In the genomic region with DNA sequence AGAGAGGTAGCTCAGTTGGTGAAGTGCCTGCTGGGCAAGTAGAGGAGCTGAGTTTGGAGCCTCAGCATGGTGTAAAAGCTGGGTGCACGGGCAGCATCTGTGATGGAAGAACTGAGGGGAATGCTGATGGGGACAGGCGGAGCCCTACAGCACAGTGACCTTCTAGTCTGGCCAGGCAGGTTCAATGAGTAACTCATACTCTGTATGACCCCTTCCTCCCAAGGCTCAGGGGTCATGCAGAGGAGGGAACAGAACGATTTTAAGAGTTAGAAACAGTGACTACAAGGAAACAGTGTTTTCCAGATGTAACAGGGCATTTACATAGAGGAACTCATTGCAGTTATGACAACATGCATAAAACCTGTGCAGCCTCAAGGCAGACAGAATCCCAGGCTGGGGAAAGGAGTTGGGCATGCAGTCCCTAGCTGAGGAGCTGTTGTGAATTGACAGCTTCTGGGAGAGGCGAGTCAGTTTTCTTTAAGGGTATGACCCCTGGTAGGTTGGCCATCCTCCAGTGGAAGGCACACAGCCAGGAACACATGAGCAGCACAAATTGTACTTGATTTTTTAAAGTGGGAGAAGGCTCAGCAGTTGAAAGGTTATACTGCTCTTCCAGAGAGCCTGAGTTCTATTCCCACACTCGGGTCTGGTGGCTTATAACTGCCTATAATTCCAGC, we compare ENCODE assay signal across 10 mouse cellular contexts. TPM values are rescaled to one million over a fixed set of nuclear protein-coding genes. Genes with fewer than 3 reads are reported as not detected.
DNase-seq lines count a peak whose midpoint lies in the region; ATAC-seq lines count a peak whose summit lies in the region.
"Had no signal": no experiment of that assay in that cellular context is flagged by ENCODE, and none has a peak within 500 bp of the region (broad histone marks: within the 10 kb centered on the region; RNA-seq: fewer than 3 reads in every experiment).

No protein-coding gene starts in this region.

- H3K4me1 ChIP-seq in liver, embryonic 13.5 days (replicated peaks): peaks cover 3% of the 10 kb centered on the region; the same call in 1 of the 2 replicates
- H3K4me1 ChIP-seq in liver, embryonic 12.5 days: no peaks in the 10 kb centered on the region
- peaks cover 11% of the 10 kb centered on the region for H3K4me1 ChIP-seq in kidney, embryonic 15.5 days

- peak; percentile 34; the same call in 1 of the 2 replicates for ATAC-seq in liver, embryonic 13.5 days (ENCODE audit: low read depth)
- ATAC-seq in liver, embryonic 12.5 days: no peak; the same call in 1 of the 2 replicates
- ATAC-seq in kidney, embryonic 15.5 days (replicated peaks; ENCODE audit: low FRiP score): peak; percentile 52; the same call in 1 of the 2 replicates
- ATAC-seq in activated CD4-positive, CD25-positive, alpha-beta regulatory T cell, adult 4 months: no peak

- DNase-seq in liver, embryonic 13.5 days: no peak
- peak; percentile 89 for DNase-seq in gastrocnemius, adult 18-20 months (ENCODE audit: low spot score)
- DNase-seq in lung, postnatal 4 days: peak; percentile 68 to 85
- DNase-seq in thymus, postnatal 25 days: no peak
- no peak for DNase-seq in retina, postnatal 1 day

- no peak overlapping the region for H3K27ac ChIP-seq in liver, embryonic 13.5 days
- H3K27ac ChIP-seq in liver, embryonic 12.5 days: no peak overlapping the region
- H3K27ac ChIP-seq in kidney, embryonic 15.5 days: peak overlapping the region; percentile 56; the same call in 1 of the 2 replicates
- H3K27ac ChIP-seq: limb, embryonic 13.5 days had no signal

- no peaks in the 10 kb centered on the region for H3K9me3 ChIP-seq in liver, embryonic 13.5 days (replicated peaks)
- H3K9me3 ChIP-seq in liver, embryonic 12.5 days (replicated peaks): no peaks in the 10 kb centered on the region
- no peaks in the 10 kb centered on the region for H3K9me3 ChIP-seq in kidney, embryonic 15.5 days (replicated peaks)
- H3K9me3 ChIP-seq: limb, embryonic 13.5 days had no signal

- no peak overlapping the region for H3K9ac ChIP-seq in liver, embryonic 13.5 days
- no peak overlapping the region for H3K9ac ChIP-seq in liver, embryonic 12.5 days
- no peak overlapping the region for H3K9ac ChIP-seq in kidney, embryonic 15.5 days
- H3K9ac ChIP-seq: limb, embryonic 13.5 days had no signal

- peaks cover 28% of the 10 kb centered on the region for H3K36me3 ChIP-seq in liver, embryonic 13.5 days
- peaks cover 45% of the 10 kb centered on the region for H3K36me3 ChIP-seq in liver, embryonic 12.5 days
- peaks cover 79% of the 10 kb centered on the region for H3K36me3 ChIP-seq in kidney, embryonic 15.5 days

- no peak overlapping the region for H3K4me3 ChIP-seq in liver, embryonic 13.5 days (replicated peaks)
- H3K4me3 ChIP-seq in liver, embryonic 12.5 days: no peak overlapping the region
- no peak overlapping the region for H3K4me3 ChIP-seq in kidney, embryonic 15.5 days (replicated peaks)
- H3K4me3 ChIP-seq: erythroblast, embryonic 14.5 days; limb, embryonic 13.5 days had no signal

- no peaks in the 10 kb centered on the region for H3K27me3 ChIP-seq in liver, embryonic 13.5 days
- H3K27me3 ChIP-seq in liver, embryonic 12.5 days (replicated peaks): no peaks in the 10 kb centered on the region
- no peaks in the 10 kb centered on the region for H3K27me3 ChIP-seq in kidney, embryonic 15.5 days
- H3K27me3 ChIP-seq: limb, embryonic 13.5 days had no signal

- 52% methylated on average over 5 of the region's 5 CpGs for WGBS in liver, embryonic 13.5 days (ENCODE audit: insufficient replicate concordance)
- WGBS in liver, embryonic 12.5 days (ENCODE audit: insufficient replicate concordance): 63% methylated on average over 5 of the region's 5 CpGs
- WGBS in kidney, embryonic 15.5 days: 55% methylated on average over 5 of the region's 5 CpGs

- no peak overlapping the region for H3K4me2 ChIP-seq in liver, embryonic 13.5 days
- no peak overlapping the region for H3K4me2 ChIP-seq in liver, embryonic 12.5 days
- no peak overlapping the region for H3K4me2 ChIP-seq in kidney, embryonic 15.5 days
- H3K4me2 ChIP-seq: limb, embryonic 13.5 days had no signal

RNA-seq across cellular contexts. Expression of a gene that starts 30.7 kb away (rescaled TPM):
- 3.1 and 3.8 TPM in 2 replicates for polyA plus RNA-seq in liver, embryonic 13.5 days (2015; fragmentation: Nextera tagmentation; extraction: Ambion mirVana)
- 5.3 and 5.6 TPM in 2 replicates for polyA plus RNA-seq in liver, embryonic 12.5 days (2016; fragmentation: Nextera tagmentation; extraction: Ambion mirVana)
- total RNA-seq in gastrocnemius, adult 18-20 months (2021): 10 to 100 TPM in 1 of 2 experiments, 1 to 10 TPM in 1; 9.1 to 10.7 TPM
- polyA plus RNA-seq in kidney, embryonic 15.5 days (2015; fragmentation: Nextera tagmentation; extraction: Ambion mirVana): 27.2 and 27.8 TPM in 2 replicates
- polyA plus RNA-seq in activated CD4-positive, CD25-positive, alpha-beta regulatory T cell, adult 4 months (2017; shearing (Covaris generic)): 1 to 10 TPM; 7.7 TPM

Comparison
In these comparisons a context has a peak if more than half of its experiments do, and no peak if none do; other contexts are left out.
1. ATAC-seq: peak in liver, embryonic 13.5 days (single experiment) and kidney, embryonic 15.5 days (single experiment); none in liver, embryonic 12.5 days (single experiment) and activated CD4-positive, CD25-positive, alpha-beta regulatory T cell, adult 4 months (single experiment).
2. DNase-seq: peak in gastrocnemius, adult 18-20 months (single experiment) and lung, postnatal 4 days (2 of 2); none in liver, embryonic 13.5 days (single experiment), thymus, postnatal 25 days (single experiment) and retina, postnatal 1 day (single experiment).